Mouse (Mus musculus) frontal cortex, postnatal 10 days (tissue): ENCODE results near the gene Foxp2.

Source experiments
- DNase-seq, 2 experiments: peaks; one replicate each; pipeline ENCODE4 v3.0.0; 2022; ENCODE audit warnings: low spot score in 2 of 2, mixed read lengths in 1 of 2

The Foxp2 gene

GRCm38 (mm10) chr6:15101548-15101947 lies 200.4 kb downstream of the Foxp2 start:
- DNase-seq, result no peak

- no peak for DNase-seq
These were observed 219.8 kb downstream of the Foxp2 start for GRCm38 (mm10) chr6:15120916-15121315.

GRCm38 (mm10) chr6:15121339-15121738 lies 220.2 kb downstream of the Foxp2 start:
- no peak for DNase-seq

GRCm38 (mm10) chr6:15130142-15130541 lies 229.0 kb downstream of the Foxp2 start:
- DNase-seq, result no peak

- DNase-seq, result no peak
These were observed 240.9 kb downstream of the Foxp2 start for GRCm38 (mm10) chr6:15142094-15142493.

- no peak for DNase-seq
These were observed 250.5 kb downstream of the Foxp2 start for GRCm38 (mm10) chr6:15151619-15152018.

GRCm38 (mm10) chr6:15163508-15164053 lies 262.4 kb downstream of the Foxp2 start:
- no peak for DNase-seq

- DNase-seq, result no peak
These were observed 275.6 kb downstream of the Foxp2 start for GRCm38 (mm10) chr6:15176754-15177153.

GRCm38 (mm10) chr6:15192877-15193276 lies 291.7 kb downstream of the Foxp2 start:
- DNase-seq, result no peak

- no peak for DNase-seq
These were observed 341.2 kb downstream of the Foxp2 start for GRCm38 (mm10) chr6:15242176-15242942.

- DNase-seq, result no peak
These were observed 356.2 kb downstream of the Foxp2 start for GRCm38 (mm10) chr6:15257393-15257792.

GRCm38 (mm10) chr6:15257893-15258292 lies 356.7 kb downstream of the Foxp2 start:
- DNase-seq, result no peak

- no peak for DNase-seq
These were observed 367.0 kb downstream of the Foxp2 start for GRCm38 (mm10) chr6:15268136-15268535.

- no peak for DNase-seq
These were observed 384.1 kb downstream of the Foxp2 start for GRCm38 (mm10) chr6:15285213-15285612.

GRCm38 (mm10) chr6:15294081-15294480 lies 392.9 kb downstream of the Foxp2 start:
- no peak for DNase-seq

GRCm38 (mm10) chr6:15299279-15299678 lies 398.1 kb downstream of the Foxp2 start:
- DNase-seq, result no peak

- no peak for DNase-seq
These were observed 409.5 kb downstream of the Foxp2 start for GRCm38 (mm10) chr6:15310671-15311070.

GRCm38 (mm10) chr6:15316948-15317347 lies 415.8 kb downstream of the Foxp2 start:
- no peak for DNase-seq

- DNase-seq, result no peak
These were observed 417.2 kb downstream of the Foxp2 start for GRCm38 (mm10) chr6:15318343-15318742.

- DNase-seq, result no peak
These were observed 420.4 kb downstream of the Foxp2 start for GRCm38 (mm10) chr6:15321551-15321974.

- no peak for DNase-seq
These were observed 421.9 kb downstream of the Foxp2 start for GRCm38 (mm10) chr6:15323099-15323498.

- DNase-seq, result no peak
These were observed 446.6 kb downstream of the Foxp2 start for GRCm38 (mm10) chr6:15347705-15348104.

GRCm38 (mm10) chr6:15355852-15356251 lies 454.7 kb downstream of the Foxp2 start:
- DNase-seq, result no peak
